Mouse (Mus musculus) lung, postnatal 0 days (tissue): Measurements from ENCODE around the gene Eif1ad.

Source experiments
- CTCF ChIP-seq: IDR thresholded peaks from 2 replicates; pipeline ENCODE4 v1.5.1; 2016; ENCODE audit warnings: antibody characterized with exemption, mild to moderate bottlenecking
- EP300 ChIP-seq: IDR thresholded peaks from 2 replicates; pipeline ENCODE4 v1.6.1; 2016; ENCODE audit warnings: antibody characterized with exemption, mild to moderate bottlenecking, control low read depth

GRCm38 (mm10) chr19:5405924-5406323, 39.4 kb downstream of the Eif1ad start:
- TF ChIP-seq EP300 (no peak), CTCF (0 out of 2 replicates have a peak, but pooled peaks have one; percentile 13)
